Mouse (Mus musculus): ENCODE data around the gene Cygb. TPM values are rescaled to one million over a fixed set of nuclear protein-coding genes. Genes with fewer than 3 reads are reported as not detected.

Cygb gene
- total and polyA plus RNA-seq, 2 experiments from 2014 or later, result 21.1 to 38.8 TPM

- Histone ChIP-seq H3K4me2 (ENCODE audit: low read depth, low read length) (no peak overlapping the region), H3K9me3 (replicated peaks; ENCODE audit: control insufficient read depth, low read length) (no peaks in the 10 kb centered on the region), H3K4me1 (ENCODE audit: control insufficient read depth, insufficient read depth) (no peaks in the 10 kb centered on the region; the same call in 1 of the 2 replicates), H3K27ac (ENCODE audit: low read depth) (no peak overlapping the region), H3K9ac (replicated peaks; ENCODE audit: low read depth, low read length) (no peak overlapping the region), H3K27me3 (ENCODE audit: control insufficient read depth, insufficient read depth, low read length) (no peaks in the 10 kb centered on the region), H3K4me3 (ENCODE audit: low read depth, low read length) (no peak overlapping the region), H3K36me3 (replicated peaks; ENCODE audit: control insufficient read depth, insufficient read depth, low read length) (peaks cover 13% of the 10 kb centered on the region; the same call in 1 of the 2 replicates)
- WGBS, result 73% methylated on average over 9 of the region's 9 CpGs
- DNase-seq (ENCODE audit: low spot score), result no peak
- no peak for ATAC-seq (ENCODE audit: insufficient read depth, low read depth)
- TF ChIP-seq CTCF (IDR thresholded peaks at IDR 0.05; ENCODE audit: low read depth), result no peak
- no peak for TF ChIP-seq EP300 (IDR thresholded peaks at IDR 0.05; ENCODE audit: low read depth)
Measured at GRCm38 (mm10) chr11:116685729-116686128, 31.6 kb upstream of the Cygb start.

GRCm38 (mm10) chr11:116683777-116684176, 29.7 kb upstream of the Cygb start:
- TF ChIP-seq EP300 (IDR thresholded peaks at IDR 0.05; ENCODE audit: low read depth) (no peak), CTCF (IDR thresholded peaks at IDR 0.05; ENCODE audit: low read depth) (no peak)
- Histone ChIP-seq H3K4me1 (ENCODE audit: control insufficient read depth, insufficient read depth) (no peaks in the 10 kb centered on the region; the same call in 1 of the 2 replicates), H3K4me3 (ENCODE audit: low read depth, low read length) (no peak overlapping the region), H3K27me3 (ENCODE audit: control insufficient read depth, insufficient read depth, low read length) (no peaks in the 10 kb centered on the region), H3K36me3 (replicated peaks; ENCODE audit: control insufficient read depth, insufficient read depth, low read length) (peaks cover 20% of the 10 kb centered on the region), H3K9me3 (replicated peaks; ENCODE audit: control insufficient read depth, low read length) (no peaks in the 10 kb centered on the region), H3K4me2 (ENCODE audit: low read depth, low read length) (no peak overlapping the region), H3K9ac (replicated peaks; ENCODE audit: low read depth, low read length) (no peak overlapping the region), H3K27ac (ENCODE audit: low read depth) (no peak overlapping the region)
- DNase-seq (ENCODE audit: low spot score) (no peak), ATAC-seq (ENCODE audit: insufficient read depth, low read depth) (no peak)
- 79% methylated on average over 4 of the region's 4 CpGs for WGBS

- Histone ChIP-seq H3K4me2 (ENCODE audit: low read depth, low read length) (no peak overlapping the region), H3K27ac (ENCODE audit: low read depth) (no peak overlapping the region), H3K9ac (replicated peaks; ENCODE audit: low read depth, low read length) (no peak overlapping the region), H3K27me3 (ENCODE audit: control insufficient read depth, insufficient read depth, low read length) (no peaks in the 10 kb centered on the region), H3K9me3 (replicated peaks; ENCODE audit: control insufficient read depth, low read length) (no peaks in the 10 kb centered on the region), H3K4me1 (ENCODE audit: control insufficient read depth, insufficient read depth) (no peaks in the 10 kb centered on the region; the same call in 1 of the 2 replicates), H3K36me3 (replicated peaks; ENCODE audit: control insufficient read depth, insufficient read depth, low read length) (peaks cover 27% of the 10 kb centered on the region), H3K4me3 (ENCODE audit: low read depth, low read length) (no peak overlapping the region)
- ATAC-seq (ENCODE audit: insufficient read depth, low read depth) (no peak), DNase-seq (ENCODE audit: low spot score) (no peak)
- no peak for TF ChIP-seq CTCF (IDR thresholded peaks at IDR 0.05; ENCODE audit: low read depth)
- TF ChIP-seq EP300 (IDR thresholded peaks at IDR 0.05; ENCODE audit: low read depth), result no peak
- 71% methylated on average over 14 of the region's 14 CpGs for WGBS
Measured at GRCm38 (mm10) chr11:116682501-116683144, 28.5 kb upstream of the Cygb start.

- H3K9ac ChIP-seq (replicated peaks; ENCODE audit: low read depth, low read length), result no peak overlapping the region
- no peaks in the 10 kb centered on the region for H3K27me3 ChIP-seq (ENCODE audit: control insufficient read depth, insufficient read depth, low read length)
- no peak overlapping the region for H3K4me3 ChIP-seq (ENCODE audit: low read depth, low read length)
- TF ChIP-seq CTCF (IDR thresholded peaks at IDR 0.05; ENCODE audit: low read depth) (no peak), EP300 (IDR thresholded peaks at IDR 0.05; ENCODE audit: low read depth) (no peak)
- H3K27ac ChIP-seq (ENCODE audit: low read depth), result no peak overlapping the region
- 56% methylated on average over 4 of the region's 4 CpGs for WGBS
- H3K9me3 ChIP-seq (replicated peaks; ENCODE audit: control insufficient read depth, low read length), result no peaks in the 10 kb centered on the region
- H3K4me2 ChIP-seq (ENCODE audit: low read depth, low read length), result no peak overlapping the region
- DNase-seq (ENCODE audit: low spot score) (no peak), ATAC-seq (ENCODE audit: insufficient read depth, low read depth) (no peak)
- H3K36me3 ChIP-seq (replicated peaks; ENCODE audit: control insufficient read depth, insufficient read depth, low read length), result peaks cover 39% of the 10 kb centered on the region
- no peaks in the 10 kb centered on the region; the same call in 1 of the 2 replicates for H3K4me1 ChIP-seq (ENCODE audit: control insufficient read depth, insufficient read depth)
Measured at GRCm38 (mm10) chr11:116681147-116681546, 27.0 kb upstream of the Cygb start.

GRCm38 (mm10) chr11:116680321-116681091, 26.4 kb upstream of the Cygb start:
- Histone ChIP-seq H3K4me3 (ENCODE audit: low read depth, low read length) (no peak overlapping the region), H3K4me1 (ENCODE audit: control insufficient read depth, insufficient read depth) (no peaks in the 10 kb centered on the region; the same call in 1 of the 2 replicates), H3K27me3 (ENCODE audit: control insufficient read depth, insufficient read depth, low read length) (no peaks in the 10 kb centered on the region), H3K27ac (ENCODE audit: low read depth) (no peak overlapping the region), H3K9me3 (replicated peaks; ENCODE audit: control insufficient read depth, low read length) (no peaks in the 10 kb centered on the region), H3K4me2 (ENCODE audit: low read depth, low read length) (no peak overlapping the region), H3K9ac (replicated peaks; ENCODE audit: low read depth, low read length) (no peak overlapping the region), H3K36me3 (replicated peaks; ENCODE audit: control insufficient read depth, insufficient read depth, low read length) (peaks cover 46% of the 10 kb centered on the region)
- WGBS, result 76% methylated on average over 24 of the region's 24 CpGs
- DNase-seq (ENCODE audit: low spot score) (no peak), ATAC-seq (ENCODE audit: insufficient read depth, low read depth) (no peak)
- TF ChIP-seq CTCF (IDR thresholded peaks at IDR 0.05; ENCODE audit: low read depth), result no peak
- TF ChIP-seq EP300 (IDR thresholded peaks at IDR 0.05; ENCODE audit: low read depth), result no peak

Data from heart, postnatal 0 days (tissue).